Mouse (Mus musculus) MEL (cell line): ENCODE results near the gene Aldoc. TPM values are rescaled to one million over a fixed set of nuclear protein-coding genes. Genes with fewer than 3 reads are reported as not detected.

Experiments
- DNase-seq: peaks from one replicate; pipeline ENCODE4 v3.0.0; 2011; ENCODE audit warnings: low read depth, low spot score
- H3K27ac ChIP-seq: 2 replicates; pipeline ENCODE4 v1.5.1; 2012; ENCODE audit warnings: low read depth, mild to moderate bottlenecking, control low read depth, low read length, moderate library complexity; ENCODE audit not compliant: control insufficient read depth
- H3K27me3 ChIP-seq, 2 experiments: fragments of 150-350 bp in 1 of 2; sonication (generic) in 1 of 2; 2 replicates each; pipeline ENCODE4 v1.6.1; 2012; ENCODE audit warnings: low read length in 2 of 2, mild to moderate bottlenecking in 2 of 2, improper control_type of control experiment in 1 of 2, moderate library complexity in 1 of 2; ENCODE audit not compliant: insufficient read depth in 2 of 2, control insufficient read depth in 1 of 2
- H3K36me3 ChIP-seq, 2 experiments: 2 replicates each; pipeline ENCODE4 v1.6.1; 2012 to 2014; ENCODE audit warnings: low read length in 2 of 2, improper control_type of control experiment in 1 of 2, inconsistent platforms in 1 of 2, mild to moderate bottlenecking in 1 of 2; ENCODE audit not compliant: insufficient read depth in 2 of 2, control insufficient read depth in 1 of 2
- H3K4me1 ChIP-seq, 2 experiments: fragments of 150-350 bp in 1 of 2; sonication (generic) in 1 of 2; 2 replicates each; pipeline ENCODE4 v1.6.1; 2012; ENCODE audit warnings: low read length in 2 of 2, improper control_type of control experiment in 1 of 2, mild to moderate bottlenecking in 1 of 2; ENCODE audit not compliant: insufficient read depth in 2 of 2, control insufficient read depth in 1 of 2
- H3K4me3 ChIP-seq, 2 experiments: fragments of 150-350 bp in 1 of 2; sonication (generic) in 1 of 2; 2 replicates each; pipeline ENCODE4 v1.5.1; 2012; ENCODE audit warnings: low read depth in 2 of 2, low read length in 2 of 2, mild to moderate bottlenecking in 2 of 2, moderate library complexity in 2 of 2, control low read depth in 1 of 2, improper control_type of control experiment in 1 of 2; ENCODE audit not compliant: control insufficient read depth in 1 of 2, insufficient read depth in 1 of 2
- H3K79me2 ChIP-seq: 2 replicates; pipeline ENCODE4 v1.6.1; 2012; ENCODE audit warnings: mild to moderate bottlenecking, low read length, moderate library complexity; ENCODE audit not compliant: control insufficient read depth, poor library complexity, insufficient read depth
- H3K9ac ChIP-seq: 2 replicates; pipeline ENCODE4 v1.6.1; 2012; ENCODE audit warnings: low read depth, mild to moderate bottlenecking, control low read depth, low read length, moderate library complexity; ENCODE audit not compliant: control insufficient read depth, poor library complexity, severe bottlenecking
- H3K9me3 ChIP-seq: fragments of 150-350 bp; sonication (generic); replicated peaks from 2 replicates; pipeline ENCODE4 v1.6.1; 2012; ENCODE audit warnings: mild to moderate bottlenecking, low read length, improper control_type of control experiment, moderate library complexity; ENCODE audit not compliant: insufficient read depth
- CHD1 ChIP-seq: IDR thresholded peaks from 2 replicates; pipeline ENCODE4 v1.6.1; 2012; ENCODE audit warnings: low read depth, mild to moderate bottlenecking, inconsistent platforms, low read length, improper control_type of control experiment
- CHD2 ChIP-seq: IDR thresholded peaks from 2 replicates; pipeline ENCODE4 v1.6.1; 2011; ENCODE audit warnings: low read length, improper control_type of control experiment
- CTCF ChIP-seq, 3 experiments: IDR thresholded peaks in 2 of 3; conservative IDR thresholded peaks in 1 of 3; 2 replicates each; pipeline ENCODE4 v1.5.1; 2011 to 2012; ENCODE audit warnings: low read length in 3 of 3, low read depth in 2 of 3, mild to moderate bottlenecking in 2 of 3, improper control_type of control experiment in 1 of 3, inconsistent platforms in 1 of 3, mixed read lengths in 1 of 3, moderate library complexity in 1 of 3; ENCODE audit not compliant: control insufficient read depth in 1 of 3, insufficient read depth in 1 of 3, poor library complexity in 1 of 3, severe bottlenecking in 1 of 3
- E2F4 ChIP-seq: IDR thresholded peaks from 2 replicates; pipeline ENCODE4 v1.6.1; 2011; ENCODE audit warnings: low read depth, low read length, improper control_type of control experiment, borderline replicate concordance
- ELF1 ChIP-seq: IDR thresholded peaks from 2 replicates; pipeline ENCODE4 v1.6.1; 2014; ENCODE audit warnings: low read depth, mild to moderate bottlenecking, inconsistent platforms, low read length, improper control_type of control experiment, moderate library complexity
- EP300 ChIP-seq, 2 experiments: IDR thresholded peaks; 2 replicates each; pipeline ENCODE4 v1.6.1; 2011; ENCODE audit warnings: improper control_type of control experiment in 2 of 2, low read length in 2 of 2, low read depth in 1 of 2, mild to moderate bottlenecking in 1 of 2
- ETS1 ChIP-seq: IDR thresholded peaks from 2 replicates; pipeline ENCODE4 v1.6.1; 2012; ENCODE audit warnings: low read depth, mild to moderate bottlenecking, inconsistent platforms, low read length, improper control_type of control experiment, moderate library complexity
- GABPA ChIP-seq: IDR thresholded peaks from 2 replicates; pipeline ENCODE4 v1.6.1; 2012; ENCODE audit warnings: low read depth, mild to moderate bottlenecking, inconsistent platforms, low read length, improper control_type of control experiment, moderate library complexity
- GATA1 ChIP-seq: IDR thresholded peaks from 2 replicates; pipeline ENCODE4 v1.6.1; 2011; ENCODE audit warnings: low read depth, low read length, improper control_type of control experiment
- HCFC1 ChIP-seq: IDR thresholded peaks from 2 replicates; pipeline ENCODE4 v1.6.1; 2012; ENCODE audit warnings: low read depth, mild to moderate bottlenecking, inconsistent platforms, low read length, improper control_type of control experiment, moderate library complexity
- KAT2A ChIP-seq: conservative IDR thresholded peaks from 2 replicates; pipeline ENCODE4 v1.6.1; 2012; ENCODE audit warnings: low read depth, low read length, improper control_type of control experiment, inconsistent platforms
- MAX ChIP-seq: IDR thresholded peaks from 2 replicates; pipeline ENCODE4 v1.6.1; 2011; ENCODE audit warnings: low read length, improper control_type of control experiment
- MAZ ChIP-seq: IDR thresholded peaks from 2 replicates; pipeline ENCODE4 v1.6.1; 2012; ENCODE audit warnings: low read depth, mild to moderate bottlenecking, inconsistent platforms, low read length, improper control_type of control experiment
- MEF2A ChIP-seq: IDR thresholded peaks from 2 replicates; pipeline ENCODE4 v1.6.1; 2014; ENCODE audit warnings: low read depth, mild to moderate bottlenecking, inconsistent platforms, low read length, improper control_type of control experiment; ENCODE audit not compliant: poor library complexity, insufficient replicate concordance, severe bottlenecking; ENCODE audit errors: extremely low read depth
- MXI1 ChIP-seq: IDR thresholded peaks from 2 replicates; pipeline ENCODE4 v1.6.1; 2011; ENCODE audit warnings: mild to moderate bottlenecking, low read depth, low read length, improper control_type of control experiment
- MYB ChIP-seq: IDR thresholded peaks from 2 replicates; pipeline ENCODE4 v1.6.1; 2011; ENCODE audit warnings: mild to moderate bottlenecking, low read depth, low read length, improper control_type of control experiment
- MYC ChIP-seq: IDR thresholded peaks from 2 replicates; pipeline ENCODE4 v1.6.1; 2011; ENCODE audit warnings: low read depth, mild to moderate bottlenecking, low read length, improper control_type of control experiment, moderate library complexity
- NELFE ChIP-seq: IDR thresholded peaks from 2 replicates; pipeline ENCODE4 v1.6.1; 2011; ENCODE audit warnings: low read depth, low read length, improper control_type of control experiment
- POLR2AphosphoS2 ChIP-seq: IDR thresholded peaks from 2 replicates; pipeline ENCODE4 v1.6.1; 2011; ENCODE audit warnings: low read length, improper control_type of control experiment
- POLR2AphosphoS5 ChIP-seq: IDR thresholded peaks from 2 replicates; pipeline ENCODE4 v1.6.1; 2012; ENCODE audit warnings: low read depth, borderline replicate concordance, mild to moderate bottlenecking, inconsistent platforms, low read length, moderate library complexity, mixed read lengths
- RAD21 ChIP-seq: IDR thresholded peaks from 2 replicates; pipeline ENCODE4 v1.6.1; 2011; ENCODE audit warnings: mild to moderate bottlenecking, low read depth, low read length, improper control_type of control experiment
- RCOR1 ChIP-seq: IDR thresholded peaks from 2 replicates; pipeline ENCODE4 v1.6.1; 2012; ENCODE audit warnings: low read depth, mild to moderate bottlenecking, inconsistent platforms, low read length, improper control_type of control experiment
- TAL1 ChIP-seq: IDR thresholded peaks from 2 replicates; pipeline ENCODE4 v1.6.1; 2012; ENCODE audit warnings: mild to moderate bottlenecking, inconsistent platforms, low read length, moderate library complexity, mixed read lengths
- TBP ChIP-seq: IDR thresholded peaks from 2 replicates; pipeline ENCODE4 v1.8.0; 2011; ENCODE audit warnings: low read depth, low read length, improper control_type of control experiment
- TCF12 ChIP-seq: IDR thresholded peaks from 2 replicates; pipeline ENCODE4 v1.6.1; 2014; ENCODE audit warnings: low read depth, mild to moderate bottlenecking, inconsistent platforms, low read length, improper control_type of control experiment, moderate library complexity
- UBTF ChIP-seq: IDR thresholded peaks from 2 replicates; pipeline ENCODE4 v1.6.1; 2012; ENCODE audit warnings: low read depth, mild to moderate bottlenecking, inconsistent platforms, low read length, improper control_type of control experiment, moderate library complexity, borderline replicate concordance; ENCODE audit not compliant: insufficient read depth
- USF1 ChIP-seq: IDR thresholded peaks from 2 replicates; pipeline ENCODE4 v1.6.1; 2014; ENCODE audit warnings: low read depth, mild to moderate bottlenecking, inconsistent platforms, low read length, improper control_type of control experiment, moderate library complexity
- USF2 ChIP-seq, 2 experiments: IDR thresholded peaks; 2 replicates each; pipeline ENCODE4 v1.6.1; 2011 to 2012; ENCODE audit warnings: improper control_type of control experiment in 2 of 2, low read length in 2 of 2, borderline replicate concordance in 1 of 2, inconsistent platforms in 1 of 2, low read depth in 1 of 2, mild to moderate bottlenecking in 1 of 2; ENCODE audit not compliant: insufficient read depth in 1 of 2
- ZC3H11A ChIP-seq: IDR thresholded peaks from 2 replicates; pipeline ENCODE4 v1.6.1; 2012; ENCODE audit warnings: low read depth, mild to moderate bottlenecking, inconsistent platforms, low read length, improper control_type of control experiment
- ZNF384 ChIP-seq: IDR thresholded peaks from 2 replicates; pipeline ENCODE4 v1.6.1; 2012; ENCODE audit warnings: low read depth, mild to moderate bottlenecking, inconsistent platforms, low read length, improper control_type of control experiment
- polyA plus RNA-seq, 2 experiments: library from polyadenylated mRNA; stranded (reverse) in 1 of 2; unstranded in 1 of 2; fragments of >175 nt in 1 of 2; fragments of >200 nt in 1 of 2; gene quantifications; 2 replicates each; pipeline versions ENCODE4 v1.2.1 to v1.2.4; 2012; ENCODE audit warnings: low replicate concordance in 2 of 2, low read depth in 1 of 2; ENCODE audit not compliant: insufficient read length in 2 of 2, insufficient read depth in 1 of 2, missing spikeins in 1 of 2
- total RNA-seq: library from RNA; depleted of rRNA; stranded (reverse); fragments of 300-350 nt; gene quantifications from 2 replicates; pipeline ENCODE4 v1.2.3, GENCODE M21; 2012

The Aldoc gene
- total and polyA plus RNA-seq, 3 experiments: 3.0 to 8.1 TPM; not detected in 1

- TF ChIP-seq MAX (no peak), TAL1 (no peak), CTCF (IDR thresholded peaks at IDR 0.05 in 2 of 3, conservative IDR thresholded peaks at IDR 0.05 in 1 of 3; ENCODE audit: control insufficient read depth in 1 of 3, insufficient read depth in 1 of 3, low read depth in 2 of 3, low read length in 3 of 3, poor library complexity in 1 of 3, severe bottlenecking in 1 of 3) (no peak; a peak in 1 of 6 replicates), USF2 (IDR thresholded peaks at IDR 0.05; ENCODE audit: borderline replicate concordance in 1 of 2, insufficient read depth in 1 of 2, low read depth in 1 of 2, low read length in 2 of 2) (no peak), GATA1 (no peak), MXI1 (no peak), TCF12 (peak; percentile 32; the same call in 1 of the 2 replicates), ETS1 (0 out of 2 replicates have a peak, but pooled peaks have one; percentile 9), ZNF384 (no peak), POLR2AphosphoS2 (peak; percentile 45; the same call in 1 of the 2 replicates), UBTF (no peak; the same call in 1 of the 2 replicates), MAZ (peak; percentile 68; the same call in 1 of the 2 replicates), NELFE (peak; percentile 71), MYB (no peak), HCFC1 (peak; percentile 40; the same call in 1 of the 2 replicates), KAT2A (no peak), EP300 (IDR thresholded peaks at IDR 0.05; ENCODE audit: low read depth in 1 of 2, low read length in 2 of 2) (peak in 1 of 2 experiments; percentile 47; a peak in 2 of 4 replicates), TBP (no peak), CHD1 (no peak), ZC3H11A (no peak), USF1 (peak; percentile 4; the same call in 1 of the 2 replicates)
Measured at GRCm38 (mm10) chr11:78343381-78344327, 20.9 kb downstream of the Aldoc start, which contains the start of gene Unc119 (continued).

- peak; percentile 90 for DNase-seq
- H3K4me1 ChIP-seq: peaks cover 13 to 25% of the 10 kb centered on the region in 2 experiments
- H3K79me2 ChIP-seq: peaks cover 9% of the 10 kb centered on the region
- peak overlapping the region; percentile 56 for H3K27ac ChIP-seq
- no peaks in the 10 kb centered on the region for H3K9me3 ChIP-seq
- H3K9ac ChIP-seq: peak overlapping the region; percentile 82
- peaks cover 0 to 21% of the 10 kb centered on the region in 2 experiments; a peak in 2 of 4 replicates for H3K36me3 ChIP-seq
- peak overlapping the region; percentile 55 to 96 for H3K4me3 ChIP-seq
- H3K27me3 ChIP-seq: no peaks in the 10 kb centered on the region
- TF ChIP-seq GATA1: peak; percentile 86
- TF ChIP-seq RCOR1: peak; percentile 57
- no peak for TF ChIP-seq USF2 (IDR thresholded peaks at IDR 0.05; ENCODE audit: borderline replicate concordance in 1 of 2, insufficient read depth in 1 of 2, low read depth in 1 of 2, low read length in 2 of 2)
- no peak for TF ChIP-seq ZC3H11A
- no peak for TF ChIP-seq E2F4
- no peak for TF ChIP-seq CTCF (IDR thresholded peaks at IDR 0.05 in 2 of 3, conservative IDR thresholded peaks at IDR 0.05 in 1 of 3; ENCODE audit: control insufficient read depth in 1 of 3, insufficient read depth in 1 of 3, low read depth in 2 of 3, low read length in 3 of 3, poor library complexity in 1 of 3, severe bottlenecking in 1 of 3)
- no peak for TF ChIP-seq CHD2
- TF ChIP-seq RAD21: no peak
- no peak for TF ChIP-seq GABPA
- TF ChIP-seq MXI1: peak; percentile 98
- peak; percentile 77 for TF ChIP-seq MAX
- TF ChIP-seq ELF1: no peak
- TF ChIP-seq MYC: peak; percentile 78; the same call in 1 of the 2 replicates
- peak; percentile 77 for TF ChIP-seq TAL1
- no peak for TF ChIP-seq MYB
- TF ChIP-seq KAT2A: no peak
- TF ChIP-seq MEF2A: 0 out of 2 replicates have a peak, but pooled peaks have one; percentile 40
- TF ChIP-seq POLR2AphosphoS5: no peak
Measured at GRCm38 (mm10) chr11:78344328-78344889, 21.6 kb downstream of the Aldoc start.
